20 mouse cellular contexts compared by ENCODE assay signal in genomic region chr2:80168103-80168502, GRCm38 (mm10).
"Had no signal": no experiment of that assay in that cellular context is flagged by ENCODE, and none has a peak within 500 bp of the region (broad histone marks: within the 10 kb centered on the region; RNA-seq: fewer than 3 reads in every experiment).

No protein-coding gene starts in this region.

- DNase-seq: kidney, adult 18-20 months; kidney, adult 9 months; kidney, postnatal 25 days; layer of hippocampus, postnatal 36 days; lung, embryonic 14.5 days; lung, postnatal 36 days; right cerebral cortex, adult 18-20 months; right cerebral cortex, postnatal 14 days; right cerebral cortex, postnatal 4 days; thymus, adult 2 months; thymus, postnatal 14 days; thymus, postnatal 4 days had no signal

- H3K27ac ChIP-seq: left cerebral cortex, adult 2 months; liver, embryonic 12.5 days; liver, embryonic 15.5 days; midbrain, embryonic 12.5 days; midbrain, embryonic 15.5 days; stomach, postnatal 0 days had no signal

- ATAC-seq: intestine, embryonic 16.5 days; liver, embryonic 12.5 days; lung, postnatal 0 days; midbrain, embryonic 15.5 days had no signal

- H3K36me3 ChIP-seq: liver, embryonic 12.5 days; liver, embryonic 15.5 days; midbrain, embryonic 12.5 days; midbrain, embryonic 15.5 days had no signal

- H3K4me2 ChIP-seq: liver, embryonic 12.5 days; liver, embryonic 15.5 days; lung, embryonic 14.5 days; midbrain, embryonic 12.5 days; midbrain, embryonic 15.5 days had no signal

- H3K9ac ChIP-seq: liver, embryonic 12.5 days; liver, embryonic 15.5 days; lung, embryonic 14.5 days; midbrain, embryonic 12.5 days; midbrain, embryonic 15.5 days had no signal

- H3K9me3 ChIP-seq: liver, embryonic 12.5 days; liver, embryonic 15.5 days; midbrain, embryonic 12.5 days; midbrain, embryonic 15.5 days had no signal

- H3K4me1 ChIP-seq: liver, embryonic 12.5 days; liver, embryonic 15.5 days; midbrain, embryonic 12.5 days; midbrain, embryonic 15.5 days had no signal

- H3K4me3 ChIP-seq: left cerebral cortex, adult 2 months; liver, embryonic 12.5 days; liver, embryonic 15.5 days; midbrain, embryonic 12.5 days; midbrain, embryonic 15.5 days had no signal

- H3K27me3 ChIP-seq: liver, embryonic 12.5 days; liver, embryonic 15.5 days; midbrain, embryonic 12.5 days; midbrain, embryonic 15.5 days had no signal
